Mouse (Mus musculus): Measurements from ENCODE around the gene Ppp1r12b.
A peak's percentile ranks its signal among the peaks of the same experiment; 100 is the strongest.
"Not testable (repeated sequence)": the region's sequence is repeated elsewhere in the genome, so short reads cannot be mapped to it uniquely, and the experiment has no call there.

Gene Ppp1r12b

GRCm38 (mm10) chr1:134851211-134851610, 104.5 kb downstream of the Ppp1r12b start:
- no peak for DNase-seq (ENCODE audit: low spot score)

GRCm38 (mm10) chr1:134850361-134850760, 105.4 kb downstream of the Ppp1r12b start:
- DNase-seq (ENCODE audit: low spot score): no peak

- DNase-seq (ENCODE audit: low spot score): no peak
Measured at GRCm38 (mm10) chr1:134847851-134848250, 107.9 kb downstream of the Ppp1r12b start.

- no peak for DNase-seq (ENCODE audit: low spot score)
Measured at GRCm38 (mm10) chr1:134846295-134846988, 109.3 kb downstream of the Ppp1r12b start.

- DNase-seq (ENCODE audit: low spot score): no peak
Measured at GRCm38 (mm10) chr1:134843369-134843768, 112.4 kb downstream of the Ppp1r12b start.

- no peak for DNase-seq (ENCODE audit: low spot score)
Measured at GRCm38 (mm10) chr1:134836909-134837480, 118.7 kb downstream of the Ppp1r12b start.

GRCm38 (mm10) chr1:134830881-134831280, 124.9 kb downstream of the Ppp1r12b start:
- DNase-seq (ENCODE audit: low spot score): not testable (repeated sequence)

GRCm38 (mm10) chr1:134829635-134830034, 126.1 kb downstream of the Ppp1r12b start:
- no peak for DNase-seq (ENCODE audit: low spot score)

GRCm38 (mm10) chr1:134824896-134825295, 130.8 kb downstream of the Ppp1r12b start:
- no peak for DNase-seq (ENCODE audit: low spot score)

GRCm38 (mm10) chr1:134823842-134824241, 131.9 kb downstream of the Ppp1r12b start:
- DNase-seq (ENCODE audit: low spot score): no peak

GRCm38 (mm10) chr1:134823323-134823722, 132.4 kb downstream of the Ppp1r12b start:
- DNase-seq (ENCODE audit: low spot score): no peak

- no peak for DNase-seq (ENCODE audit: low spot score)
Measured at GRCm38 (mm10) chr1:134820882-134821281, 134.9 kb downstream of the Ppp1r12b start.

- DNase-seq (ENCODE audit: low spot score): no peak
Measured at GRCm38 (mm10) chr1:134819196-134819595, 136.5 kb downstream of the Ppp1r12b start.

GRCm38 (mm10) chr1:134818716-134819115, 137.0 kb downstream of the Ppp1r12b start:
- DNase-seq (ENCODE audit: low spot score): no peak

GRCm38 (mm10) chr1:134817916-134818595, 137.7 kb downstream of the Ppp1r12b start:
- DNase-seq (ENCODE audit: low spot score): no peak

GRCm38 (mm10) chr1:134817120-134817519, 138.6 kb downstream of the Ppp1r12b start:
- no peak for DNase-seq (ENCODE audit: low spot score)

- DNase-seq (ENCODE audit: low spot score): peak; percentile 69
Measured at GRCm38 (mm10) chr1:134816617-134817016, 139.1 kb downstream of the Ppp1r12b start.

GRCm38 (mm10) chr1:134815748-134816147, 140.0 kb downstream of the Ppp1r12b start:
- no peak for DNase-seq (ENCODE audit: low spot score)

GRCm38 (mm10) chr1:134805471-134805870, 150.3 kb downstream of the Ppp1r12b start:
- DNase-seq (ENCODE audit: low spot score): no peak

- DNase-seq (ENCODE audit: low spot score): peak; percentile 34
Measured at GRCm38 (mm10) chr1:134804373-134804772, 151.4 kb downstream of the Ppp1r12b start.

GRCm38 (mm10) chr1:134803286-134804117, 152.2 kb downstream of the Ppp1r12b start:
- DNase-seq (ENCODE audit: low spot score): peak; percentile 75

GRCm38 (mm10) chr1:134801758-134802157, 154.0 kb downstream of the Ppp1r12b start:
- DNase-seq (ENCODE audit: low spot score): no peak

Data from urinary bladder, postnatal 14 days (tissue).